Mouse (Mus musculus) embryonic fibroblast, embryonic 13.5 days (primary cell): Measurements from ENCODE around the gene Spata22.

ENCODE experiments used
- CTCF ChIP-seq: IDR thresholded peaks from 2 replicates; pipeline ENCODE4 v1.5.1; 2011; ENCODE audit warnings: mild to moderate bottlenecking, control low read depth, low read length, moderate library complexity, borderline replicate concordance; ENCODE audit not compliant: insufficient read depth
- POLR2A ChIP-seq: IDR thresholded peaks from 2 replicates; pipeline ENCODE4 v1.6.1; 2011; ENCODE audit warnings: low read depth, mild to moderate bottlenecking, control low read depth, low read length, moderate library complexity

DNA sequence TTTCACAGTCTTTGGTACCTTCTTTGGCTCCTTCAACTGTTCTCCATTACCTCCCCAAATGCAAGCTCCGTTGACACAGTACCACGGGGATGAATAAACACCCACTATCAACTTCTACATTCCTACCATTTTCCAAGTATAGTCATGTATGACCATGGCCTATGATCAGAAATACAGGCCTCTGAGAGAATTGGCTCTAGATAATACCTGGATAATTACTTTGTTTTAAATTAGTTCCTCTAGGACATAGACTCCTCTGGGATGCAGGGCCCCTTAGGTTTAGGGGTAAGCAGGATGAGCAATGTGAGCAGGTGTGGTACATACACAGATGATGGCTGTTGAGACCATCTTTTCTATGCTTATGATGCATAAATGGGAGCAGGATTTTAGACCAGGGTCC, 41.4 kb downstream of the Spata22 start, which contains the start of gene Olfr376:
- TF ChIP-seq CTCF (no peak), POLR2A (no peak)
